Mouse (Mus musculus) layer of hippocampus, adult 9-11 months (tissue): Measurements from ENCODE around the gene Elk3.

Experiments
- DNase-seq: peaks from one replicate; pipeline ENCODE4 v3.0.0; 2022

Elk3 gene

DNA sequence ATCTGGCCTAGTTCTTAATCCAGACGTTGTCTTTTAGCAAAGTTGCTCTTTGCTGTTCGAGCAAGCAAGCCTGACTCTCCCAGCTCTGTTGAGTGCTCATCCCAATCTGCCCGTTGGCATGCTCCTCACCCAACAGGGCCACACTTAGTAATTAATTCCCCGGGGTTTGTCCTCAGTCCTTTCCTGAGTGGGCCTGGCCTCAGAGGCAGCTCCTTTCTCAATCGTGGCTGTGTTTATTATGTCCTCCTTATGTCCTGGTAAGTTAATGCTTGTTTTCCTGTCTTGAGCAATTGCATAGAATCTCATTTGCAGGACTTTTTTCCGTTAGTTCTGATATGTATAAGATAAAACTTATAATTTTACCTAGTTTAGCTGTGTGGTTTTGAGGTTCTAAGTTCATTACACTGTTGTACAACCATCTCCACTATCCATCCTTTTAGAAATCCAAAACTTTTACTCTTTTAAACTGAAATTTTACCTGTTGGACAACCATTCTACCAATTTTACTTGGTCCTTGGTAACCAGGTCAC is 77.2 kb downstream of the Elk3 start:
- no peak for DNase-seq

GRCm38 (mm10) chr10:93231893-93232292 is 79.0 kb downstream of the Elk3 start:
- DNase-seq = no peak

DNA sequence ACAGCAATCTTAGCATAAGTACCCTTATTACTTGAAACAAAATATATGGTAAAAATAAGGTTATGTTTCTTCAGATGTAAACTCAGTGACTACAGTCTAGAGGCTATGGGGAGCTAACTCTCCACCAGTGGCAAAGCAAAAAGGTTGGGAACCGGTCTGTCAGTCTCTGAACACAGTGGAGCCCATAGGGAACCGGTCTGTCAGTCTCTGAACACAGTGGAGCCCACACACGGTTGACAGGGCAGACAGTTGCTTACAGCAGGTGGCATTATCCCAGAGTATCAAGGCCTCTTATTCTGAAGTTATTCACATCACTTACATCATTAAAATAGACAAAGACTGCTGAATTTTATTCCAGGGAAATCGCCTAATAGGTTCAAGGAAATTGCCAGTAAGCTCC is 79.4 kb downstream of the Elk3 start:
- no peak for DNase-seq

- DNase-seq = no peak
These were observed 82.4 kb downstream of the Elk3 start for GRCm38 (mm10) chr10:93228401-93229007.

- DNase-seq = no peak
These were observed 83.0 kb downstream of the Elk3 start for GRCm38 (mm10) chr10:93227921-93228320.

DNA sequence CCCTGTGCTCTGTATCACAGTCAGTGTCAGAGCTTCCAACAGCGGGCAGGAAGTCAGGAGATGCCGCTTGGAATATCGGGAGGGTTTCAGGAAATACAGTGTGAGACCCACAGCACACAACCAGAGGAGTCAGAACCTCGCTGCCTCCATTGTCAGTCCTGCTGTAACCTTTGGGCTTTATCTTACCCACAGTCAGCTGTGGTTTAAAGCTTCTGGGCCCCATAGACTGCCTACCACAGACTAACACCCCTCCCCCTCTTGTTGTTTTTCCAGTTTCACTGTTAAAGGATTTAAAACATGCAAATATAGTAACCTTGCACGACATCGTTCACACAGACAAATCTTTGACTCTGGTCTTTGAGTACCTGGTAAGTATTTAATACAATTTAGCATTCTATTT is 85.2 kb downstream of the Elk3 start:
- no peak for DNase-seq

GRCm38 (mm10) chr10:93215051-93215763 is 95.7 kb downstream of the Elk3 start:
- no peak for DNase-seq

DNA sequence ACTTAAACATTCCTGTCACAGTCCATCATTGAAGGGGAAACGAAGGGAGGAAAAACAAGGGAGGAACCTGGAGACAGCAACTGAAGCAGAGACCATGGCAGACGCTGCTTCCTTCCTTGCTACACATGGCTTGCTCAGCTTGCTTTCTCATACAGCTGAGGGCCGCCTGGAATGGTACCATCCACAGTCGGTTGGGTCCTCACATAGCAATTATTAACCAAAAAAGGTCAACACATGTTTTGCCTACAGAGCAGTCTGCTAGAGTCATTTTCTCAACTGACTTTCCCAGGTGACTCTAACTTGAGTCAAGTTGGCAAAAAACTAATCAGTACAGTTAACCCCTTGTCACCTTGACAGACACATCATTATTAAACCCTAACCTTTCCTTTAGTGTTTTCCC is 96.7 kb downstream of the Elk3 start:
- DNase-seq = no peak

DNA sequence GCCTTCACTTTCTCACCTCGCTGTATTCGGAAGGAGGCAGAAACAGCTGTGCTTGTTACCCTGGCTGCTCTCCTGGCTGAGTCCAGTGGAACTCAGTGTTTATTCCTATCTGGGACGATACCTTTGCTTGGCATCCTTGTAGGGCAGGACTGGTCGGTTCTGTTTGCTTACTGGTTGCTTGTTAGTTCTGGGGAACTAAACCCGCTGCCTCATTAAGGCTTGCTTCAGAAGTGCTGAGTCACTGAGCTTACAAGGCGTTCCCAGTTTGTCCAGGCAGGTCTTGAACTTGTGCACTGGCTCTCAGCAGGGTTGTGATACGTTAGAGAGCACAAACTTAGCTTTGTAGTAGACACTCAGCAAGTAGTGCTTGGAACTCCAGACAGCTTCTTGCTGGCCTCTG is 97.6 kb downstream of the Elk3 start:
- DNase-seq = no peak

GRCm38 (mm10) chr10:93212699-93213098 is 98.2 kb downstream of the Elk3 start:
- no peak for DNase-seq

DNA sequence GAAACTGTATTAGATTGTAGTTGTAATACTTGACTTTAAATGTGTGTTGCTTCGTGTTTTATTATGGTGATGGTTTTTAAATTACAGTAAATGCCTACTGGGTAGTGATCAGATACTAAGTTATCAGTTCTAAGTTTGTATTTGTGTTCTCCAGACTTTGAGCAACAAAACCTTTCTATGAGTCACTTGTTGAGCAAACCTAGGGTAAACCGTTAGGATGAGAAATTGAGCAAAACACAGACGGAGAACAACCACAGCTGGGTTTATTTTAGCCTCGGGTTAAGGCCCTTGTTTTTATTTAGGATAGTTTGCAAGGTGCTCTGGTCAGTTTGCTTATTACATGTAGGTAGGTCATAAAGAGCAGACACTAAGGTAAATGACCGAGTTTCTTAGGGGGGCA is 103.8 kb downstream of the Elk3 start:
- DNase-seq = no peak

DNA sequence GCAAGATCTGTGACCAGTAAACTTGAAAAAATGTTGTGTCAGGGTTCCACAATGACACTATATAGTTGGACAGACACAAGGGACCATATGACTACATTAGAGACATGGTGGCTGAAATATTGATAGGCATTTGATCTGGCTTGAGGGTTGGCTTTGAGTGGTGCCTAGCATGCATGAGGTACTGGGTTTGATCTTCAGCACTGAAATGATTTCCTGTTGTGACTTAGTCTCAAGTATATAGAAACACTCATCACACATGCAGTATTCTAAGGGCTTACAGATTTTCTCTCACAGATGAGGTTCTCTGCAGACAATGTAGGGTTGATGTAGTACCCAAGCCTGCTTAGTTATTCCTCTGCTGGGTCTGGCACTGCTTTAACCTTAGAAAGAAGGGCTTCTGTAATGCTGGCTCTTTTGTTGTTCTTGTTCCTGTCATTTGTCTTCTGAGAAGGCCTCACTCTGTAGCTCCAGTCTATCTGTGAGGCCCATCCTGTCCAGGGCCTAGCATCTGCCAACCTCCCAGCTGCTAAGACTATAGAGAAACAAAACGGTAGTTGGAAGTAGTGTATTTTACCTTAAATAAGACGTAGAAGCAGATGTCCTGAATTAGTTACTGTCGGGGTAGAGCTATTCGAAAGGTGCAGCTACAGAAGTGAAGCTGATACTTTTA is 105.5 kb downstream of the Elk3 start:
- no peak for DNase-seq

GRCm38 (mm10) chr10:93201846-93202458 is 109.0 kb downstream of the Elk3 start:
- no peak for DNase-seq

DNA sequence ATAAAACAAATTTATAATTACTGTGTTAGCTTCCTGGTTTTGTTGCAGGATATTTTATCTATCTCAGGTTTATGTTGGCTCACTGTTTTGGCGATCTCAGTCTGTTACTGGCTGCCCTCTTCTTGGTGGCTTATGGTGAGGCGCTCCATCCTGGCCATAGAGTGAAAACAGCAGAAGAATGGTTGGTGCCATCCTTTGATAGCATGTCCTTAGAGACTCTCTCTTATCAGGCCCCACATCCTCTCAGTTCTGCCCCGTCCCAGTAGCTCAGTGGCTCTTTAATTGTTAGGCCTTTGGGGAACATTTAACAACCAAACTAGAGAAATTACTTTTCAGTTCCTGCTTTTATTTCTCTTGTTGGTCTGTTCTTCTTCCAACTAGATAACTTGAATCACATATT is 112.0 kb downstream of the Elk3 start:
- no peak for DNase-seq
